Comparison of ENCODE assay signal across 15 mouse cellular contexts in the genomic region with DNA sequence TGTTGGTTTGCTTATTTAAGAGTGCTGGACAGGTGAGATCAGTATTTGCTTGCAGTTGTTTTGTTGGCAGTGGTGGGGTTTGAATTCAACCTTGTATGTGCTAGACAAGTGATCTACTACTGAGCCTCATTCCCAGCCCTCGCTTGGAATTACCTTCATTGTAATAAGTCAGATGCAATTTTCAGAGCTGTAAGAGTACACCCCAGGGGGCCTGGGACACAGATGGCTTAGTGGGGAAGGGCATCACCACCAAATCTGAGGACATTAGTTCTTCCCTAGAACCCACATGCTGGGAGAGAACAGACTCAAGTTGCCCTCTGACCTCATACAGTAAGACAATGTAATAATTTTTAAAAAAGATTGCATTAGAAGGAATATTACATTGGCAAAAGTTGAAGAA. TPM values are rescaled to one million over a fixed set of nuclear protein-coding genes. Genes with fewer than 3 reads are reported as not detected.
DNase-seq lines count a peak whose midpoint lies in the region; ATAC-seq and TF ChIP-seq lines count a peak whose summit lies in the region.
"Had no signal": no experiment of that assay in that cellular context is flagged by ENCODE, and none has a peak within 500 bp of the region (broad histone marks: within the 10 kb centered on the region; RNA-seq: fewer than 3 reads in every experiment).

No protein-coding gene starts in this region.

- no peaks in the 10 kb centered on the region for H3K9me3 ChIP-seq in heart, embryonic 15.5 days (replicated peaks)
- no peaks in the 10 kb centered on the region for H3K9me3 ChIP-seq in midbrain, embryonic 15.5 days
- no peaks in the 10 kb centered on the region for H3K9me3 ChIP-seq in midbrain, embryonic 10.5 days (replicated peaks)
- H3K9me3 ChIP-seq in stomach, postnatal 0 days (ENCODE audit: control insufficient read depth, low read length) = no peaks in the 10 kb centered on the region
- H3K9me3 ChIP-seq: G1E; limb, embryonic 15.5 days; megakaryocyte, embryonic 14.5 days had no signal

- no peak for TF ChIP-seq POLR2A in small intestine, adult 2 months (IDR thresholded peaks at IDR 0.05; ENCODE audit: low read depth, low read length)

- DNase-seq in heart, adult 8-10 months (ENCODE audit: low spot score) = no peak
- DNase-seq in midbrain, embryonic 10.5 days (ENCODE audit: low spot score) = no peak
- DNase-seq in cerebellum, adult 9-10 months = peak; percentile 54
- no peak for DNase-seq in stomach, postnatal 0 days (ENCODE audit: low spot score)
- no peak for DNase-seq in thymus, postnatal 25 days
- DNase-seq: adrenal gland, postnatal 10 days; B cell, adult 2 months; heart, adult 18-20 months; layer of hippocampus, adult 9-11 months had no signal

- no peaks in the 10 kb centered on the region for H3K36me3 ChIP-seq in heart, embryonic 15.5 days
- no peaks in the 10 kb centered on the region for H3K36me3 ChIP-seq in midbrain, embryonic 15.5 days (replicated peaks)
- H3K36me3 ChIP-seq in midbrain, embryonic 10.5 days = no peaks in the 10 kb centered on the region
- H3K36me3 ChIP-seq in small intestine, adult 2 months (ENCODE audit: control insufficient read depth, insufficient read depth, low read length) = no peaks in the 10 kb centered on the region
- H3K36me3 ChIP-seq in stomach, postnatal 0 days (ENCODE audit: control insufficient read depth, insufficient read depth, low read length) = no peaks in the 10 kb centered on the region
- H3K36me3 ChIP-seq: limb, embryonic 15.5 days had no signal

- TF ChIP-seq EP300 in stomach, postnatal 0 days (optimal IDR thresholded peaks at IDR 0.05) = no peak

- TF ChIP-seq CTCF in small intestine, adult 2 months (IDR thresholded peaks at IDR 0.05; ENCODE audit: extremely low read depth, insufficient read length, insufficient replicate concordance, low read depth, low read length) = no peak
- TF ChIP-seq CTCF in stomach, postnatal 0 days (IDR thresholded peaks at IDR 0.05; ENCODE audit: low read depth) = no peak

- WGBS in heart, embryonic 15.5 days = 58% methylated on average over 1 of the region's 1 CpGs
- WGBS in midbrain, embryonic 15.5 days = 64% methylated on average over 1 of the region's 1 CpGs
- 69% methylated on average over 1 of the region's 1 CpGs for WGBS in midbrain, embryonic 10.5 days
- 87% methylated on average over 1 of the region's 1 CpGs for WGBS in small intestine, adult 2 months
- WGBS in stomach, postnatal 0 days = 67% methylated on average over 1 of the region's 1 CpGs

- H3K27ac ChIP-seq in heart, embryonic 15.5 days = 0 out of 2 replicates have a peak overlapping the region, but pooled peaks have one; percentile 1
- peak overlapping the region; percentile 92 for H3K27ac ChIP-seq in midbrain, embryonic 15.5 days
- no peak overlapping the region for H3K27ac ChIP-seq in midbrain, embryonic 10.5 days (replicated peaks)
- H3K27ac ChIP-seq in small intestine, adult 2 months (ENCODE audit: insufficient read depth, low read depth, low read length) = peak overlapping the region; percentile 82
- H3K27ac ChIP-seq in stomach, postnatal 0 days (replicated peaks) = no peak overlapping the region

- H3K27me3 ChIP-seq in heart, embryonic 15.5 days = no peaks in the 10 kb centered on the region
- no peaks in the 10 kb centered on the region for H3K27me3 ChIP-seq in midbrain, embryonic 15.5 days (replicated peaks)
- no peaks in the 10 kb centered on the region for H3K27me3 ChIP-seq in midbrain, embryonic 10.5 days (ENCODE audit: low read depth, poor library complexity, severe bottlenecking)
- no peaks in the 10 kb centered on the region for H3K27me3 ChIP-seq in small intestine, adult 2 months (ENCODE audit: control insufficient read depth, insufficient read depth, low read length)
- no peaks in the 10 kb centered on the region for H3K27me3 ChIP-seq in stomach, postnatal 0 days (ENCODE audit: control insufficient read depth, insufficient read depth, low read length)
- H3K27me3 ChIP-seq: limb, embryonic 15.5 days; megakaryocyte, embryonic 14.5 days had no signal

- no peak for ATAC-seq in heart, embryonic 15.5 days (replicated peaks; ENCODE audit: insufficient number of reproducible peaks, insufficient read depth, low FRiP score, low read depth)
- no peak for ATAC-seq in midbrain, embryonic 15.5 days (replicated peaks)
- no peak for ATAC-seq in stomach, postnatal 0 days (ENCODE audit: low FRiP score, low TSS enrichment)

- no peak overlapping the region for H3K4me2 ChIP-seq in heart, embryonic 15.5 days
- H3K4me2 ChIP-seq in midbrain, embryonic 15.5 days = no peak overlapping the region
- H3K4me2 ChIP-seq in stomach, postnatal 0 days (replicated peaks; ENCODE audit: low read depth) = no peak overlapping the region

- H3K9ac ChIP-seq in heart, embryonic 15.5 days = no peak overlapping the region
- no peak overlapping the region for H3K9ac ChIP-seq in midbrain, embryonic 15.5 days
- no peak overlapping the region for H3K9ac ChIP-seq in stomach, postnatal 0 days (ENCODE audit: low read length)
- H3K9ac ChIP-seq: limb, embryonic 15.5 days had no signal

- H3K4me1 ChIP-seq in heart, embryonic 15.5 days (replicated peaks) = peaks cover 5% of the 10 kb centered on the region
- H3K4me1 ChIP-seq in midbrain, embryonic 15.5 days = peaks cover 4% of the 10 kb centered on the region
- peaks cover 7% of the 10 kb centered on the region for H3K4me1 ChIP-seq in midbrain, embryonic 10.5 days
- H3K4me1 ChIP-seq in small intestine, adult 2 months (ENCODE audit: control insufficient read depth, insufficient read depth, insufficient read length, low read length) = peaks cover 9% of the 10 kb centered on the region; the same call in 1 of the 2 replicates
- H3K4me1 ChIP-seq in stomach, postnatal 0 days (replicated peaks; ENCODE audit: control insufficient read depth, insufficient read depth) = no peaks in the 10 kb centered on the region

- no peak overlapping the region for H3K4me3 ChIP-seq in heart, embryonic 15.5 days
- no peak overlapping the region for H3K4me3 ChIP-seq in midbrain, embryonic 15.5 days
- no peak overlapping the region for H3K4me3 ChIP-seq in midbrain, embryonic 10.5 days
- no peak overlapping the region for H3K4me3 ChIP-seq in small intestine, adult 2 months (ENCODE audit: low read depth, low read length)
- no peak overlapping the region for H3K4me3 ChIP-seq in stomach, postnatal 0 days (ENCODE audit: low read depth, low read length)

RNA-seq across cellular contexts. Expression of a gene that starts 7.3 kb away (rescaled TPM):
- 9.4 and 10.3 TPM in 2 replicates for polyA plus RNA-seq in heart, embryonic 15.5 days (2015; fragmentation: Nextera tagmentation; extraction: Ambion mirVana)
- total RNA-seq in heart, adult 8-10 months (2022) = 10 to 100 TPM; 25.8 to 27.2 (median 25.9) TPM
- 10.5 and 11.6 TPM in 2 replicates for polyA plus RNA-seq in midbrain, embryonic 15.5 days (2015; fragmentation: Nextera tagmentation; extraction: Ambion mirVana)
- polyA plus RNA-seq in midbrain, embryonic 10.5 days (2016; fragmentation: Nextera tagmentation; extraction: Ambion mirVana) = 11.2 and 12.0 TPM in 2 replicates
- polyA plus RNA-seq in small intestine, adult 2 months (2012; rRNA removed) = 2.3 and 9.3 TPM in 2 replicates
- 7.5 and 7.6 TPM in 2 replicates for polyA plus RNA-seq in stomach, postnatal 0 days (2015; fragmentation: Nextera tagmentation; extraction: Ambion mirVana)

Comparison
In these comparisons a context has a peak if more than half of its experiments do, and no peak if none do; other contexts are left out.
1. H3K27ac ChIP-seq: peak in heart, embryonic 15.5 days (single experiment), midbrain, embryonic 15.5 days (single experiment) and small intestine, adult 2 months (single experiment); none in midbrain, embryonic 10.5 days (single experiment) and stomach, postnatal 0 days (single experiment).